Mouse (Mus musculus): Measurements from ENCODE around the gene Btnl4.
"Not testable (repeated sequence)": the region's sequence is repeated elsewhere in the genome, so short reads cannot be mapped to it uniquely, and the experiment has no call there.

GRCm38 (mm10) chr17:34497319-34497718 is 20.2 kb upstream of the Btnl4 start:
- TF ChIP-seq EP300 (optimal IDR thresholded peaks at IDR 0.05); CTCF (IDR thresholded peaks at IDR 0.05; ENCODE audit: low read depth): not testable (repeated sequence)

Measured in stomach, postnatal 0 days (tissue).